Mouse (Mus musculus): ENCODE measurements around the gene Gpr82. TPM values are rescaled to one million over a fixed set of nuclear protein-coding genes. Genes with fewer than 3 reads are reported as not detected.

The Gpr82 gene
- polyA plus RNA-seq, 1 experiment from 2014 or later: 0.54 TPM

Small RNAs within 50 kb of the gene (microRNA-seq; reads per million reads assigned to microRNA genes)
- gene Gm25246: not detected

Other genes starting within 250 kb of the Gpr82 start
- gene Nyx, start 195.3 kb upstream of the Gpr82 start, polyA plus RNA-seq (2014; fragmentation: Nextera tagmentation; extraction: Ambion mirVana): 0.04 TPM in 1 of 2 replicates, not detected in the other
- gene Gpr34, start 29.3 kb upstream of the Gpr82 start, polyA plus RNA-seq (2014; fragmentation: Nextera tagmentation; extraction: Ambion mirVana): 1.8 and 2.3 TPM in 2 replicates
- 14.3 and 16.0 TPM in 2 replicates for gene Cask, start 190.0 kb downstream of the Gpr82 start, polyA plus RNA-seq (2014; fragmentation: Nextera tagmentation; extraction: Ambion mirVana)